Mouse (Mus musculus) ES-E14 (cell line): ENCODE measurements around the gene Aatf.

Experiments used
- CHD2 ChIP-seq: IDR thresholded peaks from 2 replicates; pipeline ENCODE4 v1.6.1; 2014; ENCODE audit warnings: mild to moderate bottlenecking, low read depth, low read length, inconsistent platforms
- HCFC1 ChIP-seq: IDR thresholded peaks from 2 replicates; pipeline ENCODE4 v1.6.1; 2012; ENCODE audit warnings: low read length, inconsistent platforms, borderline replicate concordance; ENCODE audit not compliant: insufficient read depth
- MAFK ChIP-seq: IDR thresholded peaks from 2 replicates; pipeline ENCODE4 v1.6.1; 2014; ENCODE audit warnings: mild to moderate bottlenecking, low read depth, low read length, inconsistent platforms; ENCODE audit not compliant: insufficient read depth

DNA sequence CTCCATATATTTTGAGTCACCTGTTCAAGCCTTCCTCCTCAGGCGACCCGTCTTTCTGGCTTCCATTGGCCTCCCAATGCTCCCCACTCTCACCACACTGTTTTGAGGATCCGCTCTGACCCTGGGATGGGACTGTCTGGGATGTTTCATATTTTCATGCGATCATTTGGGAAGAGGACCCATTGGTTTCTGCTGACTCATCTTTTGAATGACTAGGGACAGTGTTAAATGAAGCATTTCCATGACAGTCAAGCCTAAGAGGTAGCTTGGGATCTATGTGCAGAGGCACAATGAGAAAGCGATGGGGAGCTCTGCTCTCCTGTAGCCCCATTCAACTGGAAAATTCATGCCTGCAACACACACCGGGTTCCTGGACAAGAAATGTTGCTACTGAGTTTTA lies 92.5 kb downstream of the Aatf start:
- TF ChIP-seq HCFC1 (no peak), MAFK (peak; percentile 49; the same call in 1 of the 2 replicates), CHD2 (no peak)
